Mouse (Mus musculus) E14TG2a.4 (cell line): ENCODE measurements around the gene Capn10.

ENCODE experiments used
- CTCF ChIP-seq: conservative IDR thresholded peaks from 2 replicates; pipeline ENCODE4 v1.5.1; 2014; ENCODE audit warnings: low read length
- NANOG ChIP-seq: IDR thresholded peaks from 2 replicates; pipeline ENCODE4 v1.6.1; 2014; ENCODE audit warnings: borderline replicate concordance, low read length, mixed read lengths

DNA sequence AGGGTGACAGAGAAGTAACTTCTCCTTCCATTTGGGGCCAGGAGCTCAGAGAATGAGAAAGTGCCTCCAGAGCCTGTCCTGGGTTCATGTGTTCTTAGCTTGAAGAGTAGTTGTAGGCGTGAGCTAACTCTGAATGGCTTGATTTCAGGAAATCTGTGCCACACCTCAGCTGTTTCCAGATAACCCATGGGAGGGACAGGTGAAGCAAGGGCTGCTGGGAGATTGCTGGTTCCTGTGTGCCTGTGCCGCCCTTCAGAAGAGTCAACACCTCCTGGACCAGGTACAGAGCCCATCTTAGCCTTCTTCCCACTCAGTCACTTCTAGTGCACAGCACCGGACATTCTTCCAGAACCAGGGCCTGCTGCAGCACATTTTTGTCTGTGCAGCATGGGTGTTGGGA lies 3.6 kb downstream of the Capn10 start:
- TF ChIP-seq CTCF: no peak
- TF ChIP-seq NANOG: no peak
